Mouse (Mus musculus): ENCODE results near the gene Tas2r135.

Tas2r135 gene

GRCm38 (mm10) chr6:42435490-42435889 is 30.3 kb downstream of the Tas2r135 start:
- DNase-seq (ENCODE audit: low spot score): no peak

- no peak for DNase-seq (ENCODE audit: low spot score)
Measured at GRCm38 (mm10) chr6:42441395-42441794, 36.2 kb downstream of the Tas2r135 start.

GRCm38 (mm10) chr6:42444491-42444890 is 39.3 kb downstream of the Tas2r135 start:
- no peak for DNase-seq (ENCODE audit: low spot score)

GRCm38 (mm10) chr6:42447381-42447780 is 42.1 kb downstream of the Tas2r135 start:
- DNase-seq (ENCODE audit: low spot score): no peak

All from T-cell, adult 2 months (primary cell).